Mouse (Mus musculus) kidney, adult 9 months (tissue): ENCODE data around the gene Dpep2nb.
A peak's percentile ranks its signal among the peaks of the same experiment; 100 is the strongest.

ENCODE experiments used
- DNase-seq: peaks from one replicate; pipeline ENCODE4 v3.0.0; 2022

Dpep2nb gene

DNA sequence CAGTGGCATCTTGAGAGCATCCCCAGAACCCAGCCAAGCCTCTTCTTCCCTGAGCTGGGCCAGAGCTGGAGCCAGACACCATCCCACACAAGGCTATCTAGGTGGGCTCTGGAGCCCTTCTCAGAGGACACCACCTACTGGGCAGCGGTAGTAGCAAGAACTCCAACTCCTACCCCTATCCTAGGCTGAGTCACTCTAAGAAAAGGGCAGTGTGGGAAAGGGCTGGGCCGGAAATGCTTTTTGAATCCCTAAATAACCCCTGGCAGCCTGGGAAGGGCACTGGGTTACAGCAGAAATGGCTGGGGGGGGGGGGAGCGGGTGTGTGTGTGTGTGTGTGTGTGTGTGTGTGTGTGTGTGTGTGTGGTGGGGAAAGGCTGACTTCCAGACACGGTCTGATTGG is 48.0 kb downstream of the Dpep2nb start:
- peak; percentile 73 for DNase-seq

DNA sequence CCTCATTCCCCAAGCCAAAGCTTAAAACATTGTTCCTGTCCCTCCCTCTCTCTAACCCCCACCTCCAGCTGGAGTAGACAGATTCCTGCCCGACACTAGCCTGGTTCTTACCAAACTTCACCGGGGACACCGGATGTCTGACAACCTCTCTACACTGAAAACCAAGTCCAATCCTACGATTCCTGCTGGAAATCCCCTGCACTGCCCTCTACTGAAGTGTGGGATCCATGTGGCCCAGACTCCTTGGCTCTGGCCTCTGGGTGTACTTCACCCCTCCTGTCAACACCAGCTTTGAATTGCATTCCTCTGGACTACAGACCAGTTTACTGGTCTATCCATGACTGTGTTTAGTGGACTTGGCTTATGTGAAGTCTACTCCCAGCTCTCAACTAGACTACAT is 49.2 kb downstream of the Dpep2nb start:
- no peak for DNase-seq

DNA sequence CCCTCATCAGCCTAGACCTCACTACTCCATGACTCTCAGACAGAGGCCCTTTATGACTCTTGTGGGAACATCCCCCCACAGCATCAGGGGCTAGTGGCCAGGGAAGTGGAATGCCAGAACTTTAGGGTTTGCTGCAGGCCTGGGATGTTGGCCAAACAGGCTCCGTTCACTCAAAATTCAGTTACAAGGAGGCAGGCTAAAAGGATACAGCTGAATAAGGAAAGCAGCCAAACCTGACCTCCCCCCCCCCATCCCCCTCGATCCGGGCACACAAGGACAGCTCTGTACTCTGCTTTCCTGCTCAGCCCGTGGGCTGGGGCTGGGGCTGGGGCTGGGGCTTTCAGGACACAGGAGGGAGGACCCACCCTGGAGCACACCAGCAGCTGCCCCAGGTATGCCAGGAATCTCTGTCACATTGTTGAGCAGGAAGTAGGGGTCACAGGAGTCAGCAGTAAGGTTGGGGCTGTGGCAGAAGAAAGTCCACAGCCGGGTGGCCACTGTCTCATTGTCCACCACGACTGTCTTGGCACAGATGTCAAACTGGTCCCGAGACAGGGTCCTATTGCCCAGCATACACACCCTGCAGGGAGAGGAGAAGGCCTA is 54.6 kb downstream of the Dpep2nb start:
- DNase-seq: peak; percentile 47

DNA sequence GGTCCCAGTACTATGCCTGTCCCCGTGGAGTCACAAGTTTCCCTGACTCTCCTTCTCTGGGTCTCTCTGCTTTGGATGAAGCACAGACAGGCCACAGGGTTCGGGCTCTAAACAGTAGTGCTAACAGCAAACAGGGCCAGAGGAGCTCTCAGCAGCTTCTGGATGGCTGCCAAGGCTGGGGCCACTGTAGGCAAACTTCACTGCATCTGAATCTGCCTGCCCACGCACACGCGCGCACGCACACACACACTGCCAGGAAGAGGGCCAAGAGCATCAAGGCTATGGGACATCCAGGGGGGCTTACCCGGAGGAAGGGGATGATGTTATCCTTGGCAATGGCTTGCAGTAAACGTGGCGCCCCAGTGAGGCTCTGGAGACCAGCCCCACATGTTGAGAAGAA is 56.4 kb downstream of the Dpep2nb start:
- DNase-seq: no peak
